ENCODE assay signal across 25 mouse cellular contexts in genomic region chr13:54800206-54800605, GRCm38 (mm10). TPM values are rescaled to one million over a fixed set of nuclear protein-coding genes. Genes with fewer than 3 reads are reported as not detected.
A peak's percentile ranks its signal among the peaks of the same experiment; 100 is the strongest.
DNase-seq lines count a peak whose midpoint lies in the region; ATAC-seq and TF ChIP-seq lines count a peak whose summit lies in the region.
"Had no signal": no experiment of that assay in that cellular context is flagged by ENCODE, and none has a peak within 500 bp of the region (broad histone marks: within the 10 kb centered on the region; RNA-seq: fewer than 3 reads in every experiment).

No protein-coding gene starts in this region.

- TF ChIP-seq CTCF in forebrain, postnatal 0 days (IDR thresholded peaks at IDR 0.05; ENCODE audit: low read depth), result no peak
- no peak for TF ChIP-seq CTCF in kidney, adult 2 months (conservative IDR thresholded peaks at IDR 0.05; ENCODE audit: insufficient read depth, insufficient read length, low read depth, low read length)

- WGBS in forebrain, embryonic 15.5 days, result 60% methylated on average over 4 of the region's 4 CpGs
- 45% methylated on average over 4 of the region's 4 CpGs for WGBS in forebrain, postnatal 0 days
- WGBS in kidney, adult 2 months, result 24% methylated on average over 4 of the region's 4 CpGs
- WGBS in kidney, embryonic 14.5 days, result 44% methylated on average over 4 of the region's 4 CpGs
- 78% methylated on average over 4 of the region's 4 CpGs for WGBS in midbrain, embryonic 11.5 days
- WGBS in midbrain, embryonic 14.5 days, result 83% methylated on average over 4 of the region's 4 CpGs

- 0 out of 2 replicates have a peak overlapping the region, but pooled peaks have one; percentile 19 for H3K4me2 ChIP-seq in forebrain, embryonic 15.5 days (replicated peaks)
- no peak overlapping the region for H3K4me2 ChIP-seq in forebrain, postnatal 0 days (ENCODE audit: low read depth)
- H3K4me2 ChIP-seq in kidney, embryonic 14.5 days (replicated peaks; ENCODE audit: low read depth, low read length), result no peak overlapping the region
- H3K4me2 ChIP-seq in midbrain, embryonic 11.5 days, result no peak overlapping the region
- H3K4me2 ChIP-seq in midbrain, embryonic 14.5 days (ENCODE audit: low read length), result no peak overlapping the region

- H3K36me3 ChIP-seq in forebrain, embryonic 15.5 days, result no peaks in the 10 kb centered on the region
- no peaks in the 10 kb centered on the region for H3K36me3 ChIP-seq in forebrain, postnatal 0 days (ENCODE audit: insufficient read depth)
- no peaks in the 10 kb centered on the region for H3K36me3 ChIP-seq in kidney, adult 2 months (ENCODE audit: control insufficient read depth, insufficient read depth, low read length)
- no peaks in the 10 kb centered on the region for H3K36me3 ChIP-seq in kidney, embryonic 14.5 days (ENCODE audit: control insufficient read depth, insufficient read depth, low read length)
- no peaks in the 10 kb centered on the region for H3K36me3 ChIP-seq in midbrain, embryonic 11.5 days (ENCODE audit: control insufficient read depth, insufficient read depth, low read length)
- H3K36me3 ChIP-seq in midbrain, embryonic 14.5 days (ENCODE audit: control insufficient read depth, insufficient read depth, low read length), result no peaks in the 10 kb centered on the region
- H3K36me3 ChIP-seq: forebrain, embryonic 10.5 days; heart, embryonic 15.5 days; midbrain, embryonic 10.5 days had no signal

- no peak overlapping the region for H3K9ac ChIP-seq in forebrain, embryonic 15.5 days (replicated peaks)
- no peak overlapping the region for H3K9ac ChIP-seq in forebrain, postnatal 0 days
- H3K9ac ChIP-seq in kidney, embryonic 14.5 days (ENCODE audit: low read depth, low read length), result no peak overlapping the region
- H3K9ac ChIP-seq in midbrain, embryonic 11.5 days (ENCODE audit: low read length), result no peak overlapping the region
- no peak overlapping the region for H3K9ac ChIP-seq in midbrain, embryonic 14.5 days (replicated peaks; ENCODE audit: low read length)
- H3K9ac ChIP-seq: heart, embryonic 15.5 days; hindbrain, embryonic 14.5 days had no signal

- TF ChIP-seq POLR2A in kidney, adult 2 months (IDR thresholded peaks at IDR 0.05; ENCODE audit: low read depth, low read length), result no peak

- no peak overlapping the region for H3K27ac ChIP-seq in forebrain, embryonic 15.5 days (replicated peaks)
- no peak overlapping the region for H3K27ac ChIP-seq in forebrain, postnatal 0 days (ENCODE audit: low read depth, low read length)
- H3K27ac ChIP-seq in kidney, adult 2 months (ENCODE audit: insufficient read depth, low read depth, low read length), result no peak overlapping the region
- no peak overlapping the region for H3K27ac ChIP-seq in kidney, embryonic 14.5 days (ENCODE audit: low read depth, low read length)
- no peak overlapping the region for H3K27ac ChIP-seq in midbrain, embryonic 11.5 days (ENCODE audit: low read depth, low read length)
- H3K27ac ChIP-seq in midbrain, embryonic 14.5 days (replicated peaks; ENCODE audit: low read depth, low read length), result no peak overlapping the region
- H3K27ac ChIP-seq: forebrain, embryonic 10.5 days; heart, embryonic 15.5 days; hindbrain, embryonic 14.5 days; midbrain, embryonic 10.5 days had no signal

- peaks cover 5% of the 10 kb centered on the region for H3K4me1 ChIP-seq in forebrain, embryonic 15.5 days
- H3K4me1 ChIP-seq in forebrain, postnatal 0 days (ENCODE audit: insufficient read depth), result no peaks in the 10 kb centered on the region
- no peaks in the 10 kb centered on the region for H3K4me1 ChIP-seq in kidney, adult 2 months (ENCODE audit: control insufficient read depth, insufficient read depth, low read length)
- H3K4me1 ChIP-seq in kidney, embryonic 14.5 days (ENCODE audit: control insufficient read depth, insufficient read depth, low read length), result no peaks in the 10 kb centered on the region
- H3K4me1 ChIP-seq in midbrain, embryonic 11.5 days (ENCODE audit: control insufficient read depth, insufficient read depth, low read length), result no peaks in the 10 kb centered on the region
- H3K4me1 ChIP-seq in midbrain, embryonic 14.5 days (ENCODE audit: control insufficient read depth, insufficient read depth, low read length), result no peaks in the 10 kb centered on the region
- H3K4me1 ChIP-seq: heart, embryonic 15.5 days had no signal

- no peak overlapping the region for H3K4me3 ChIP-seq in forebrain, embryonic 15.5 days
- no peak overlapping the region for H3K4me3 ChIP-seq in forebrain, postnatal 0 days (ENCODE audit: low read depth, low read length)
- no peak overlapping the region for H3K4me3 ChIP-seq in kidney, adult 2 months (ENCODE audit: insufficient read depth, low read depth, low read length)
- H3K4me3 ChIP-seq in kidney, embryonic 14.5 days (ENCODE audit: low read length), result no peak overlapping the region
- no peak overlapping the region for H3K4me3 ChIP-seq in midbrain, embryonic 11.5 days (ENCODE audit: low read depth, low read length)
- no peak overlapping the region for H3K4me3 ChIP-seq in midbrain, embryonic 14.5 days (replicated peaks; ENCODE audit: low read depth, low read length)
- H3K4me3 ChIP-seq: forebrain, embryonic 10.5 days; midbrain, embryonic 10.5 days had no signal

- no peaks in the 10 kb centered on the region for H3K9me3 ChIP-seq in forebrain, embryonic 15.5 days
- H3K9me3 ChIP-seq in forebrain, postnatal 0 days (ENCODE audit: low read length), result no peaks in the 10 kb centered on the region
- no peaks in the 10 kb centered on the region for H3K9me3 ChIP-seq in kidney, embryonic 14.5 days (ENCODE audit: control insufficient read depth, low read length)
- no peaks in the 10 kb centered on the region for H3K9me3 ChIP-seq in midbrain, embryonic 11.5 days (ENCODE audit: control insufficient read depth, low read length)
- no peaks in the 10 kb centered on the region for H3K9me3 ChIP-seq in midbrain, embryonic 14.5 days (ENCODE audit: control insufficient read depth, low read length)
- H3K9me3 ChIP-seq: forebrain, embryonic 10.5 days; heart, embryonic 15.5 days; midbrain, embryonic 10.5 days had no signal

- no peak for ATAC-seq in forebrain, embryonic 15.5 days (replicated peaks)
- ATAC-seq in forebrain, postnatal 0 days, result no peak
- ATAC-seq in kidney, embryonic 14.5 days (ENCODE audit: low FRiP score, low TSS enrichment), result no peak
- no peak for ATAC-seq in midbrain, embryonic 11.5 days (ENCODE audit: low FRiP score)
- ATAC-seq in midbrain, embryonic 14.5 days (ENCODE audit: low FRiP score, low TSS enrichment), result no peak
- ATAC-seq: activated CD4-positive, CD25-positive, alpha-beta regulatory T cell, adult 4 months had no signal

- H3K27me3 ChIP-seq in forebrain, embryonic 15.5 days, result 0 out of 2 replicates have a peak, but pooled peaks cover 6% of the 10 kb centered on the region
- no peaks in the 10 kb centered on the region for H3K27me3 ChIP-seq in forebrain, postnatal 0 days (ENCODE audit: insufficient read depth, low read length)
- H3K27me3 ChIP-seq in kidney, adult 2 months (replicated peaks; ENCODE audit: control insufficient read depth, insufficient read depth, low read length), result no peaks in the 10 kb centered on the region
- H3K27me3 ChIP-seq in kidney, embryonic 14.5 days (ENCODE audit: control insufficient read depth, insufficient read depth, low read length), result peaks cover 4% of the 10 kb centered on the region; the same call in 1 of the 2 replicates
- H3K27me3 ChIP-seq in midbrain, embryonic 11.5 days (ENCODE audit: control insufficient read depth, insufficient read depth, low read length), result no peaks in the 10 kb centered on the region; the same call in 1 of the 2 replicates
- H3K27me3 ChIP-seq in midbrain, embryonic 14.5 days (ENCODE audit: control insufficient read depth, insufficient read depth, low read length), result peaks cover 2% of the 10 kb centered on the region; the same call in 1 of the 2 replicates

- DNase-seq in adrenal gland, adult (ENCODE audit: inconsistent age in 2 of 2, low spot score in 1 of 2), result peak; percentile 28 to 67
- no peak for DNase-seq in adrenal gland, postnatal 25 days
- no peak for DNase-seq in forebrain, postnatal 0 days
- peak; percentile 29 for DNase-seq in kidney, adult 2 months
- DNase-seq in midbrain, embryonic 11.5 days (ENCODE audit: low spot score, missing footprints), result peak; percentile 72
- no peak for DNase-seq in midbrain, embryonic 14.5 days

RNA-seq across cellular contexts. Expression of gene Tspan17, which starts 11.0 kb away (rescaled TPM):
- 30.1 and 39.5 TPM in 2 replicates for total RNA-seq in adrenal gland, postnatal 25 days (2021)
- polyA plus RNA-seq in forebrain, embryonic 15.5 days (2015; fragmentation: Nextera tagmentation; extraction: Ambion mirVana), result 20.5 and 22.9 TPM in 2 replicates
- 26.5 and 28.3 TPM in 2 replicates for total RNA-seq in forebrain, postnatal 0 days (2014; rRNA removed)
- 44.2 and 61.1 TPM in 2 replicates for polyA plus RNA-seq in forebrain, postnatal 0 days (2015; fragmentation: Nextera tagmentation; extraction: Ambion mirVana)
- polyA plus RNA-seq in kidney, adult 2 months (2012; rRNA removed), result 10.0 and 12.6 TPM in 2 replicates
- polyA plus RNA-seq in kidney, embryonic 14.5 days (2014; fragmentation: Nextera tagmentation; extraction: Ambion mirVana), result 5.2 and 6.4 TPM in 2 replicates
- polyA plus RNA-seq in midbrain, embryonic 11.5 days (2014; fragmentation: Nextera tagmentation; extraction: Ambion mirVana), result 13.3 and 15.9 TPM in 2 replicates
- 25.5 and 40.2 TPM in 2 replicates for polyA plus RNA-seq in midbrain, embryonic 14.5 days (2014; fragmentation: Nextera tagmentation; extraction: Ambion mirVana)

RNA-seq across cellular contexts. Expression of gene Eif4e1b, which starts 16.4 kb away (rescaled TPM):
- total RNA-seq in adrenal gland, postnatal 25 days (2021), result not detected in 2 replicates
- polyA plus RNA-seq in forebrain, embryonic 15.5 days (2015; fragmentation: Nextera tagmentation; extraction: Ambion mirVana), result not detected in 2 replicates
- not detected in 2 replicates for total RNA-seq in forebrain, postnatal 0 days (2014; rRNA removed)
- polyA plus RNA-seq in forebrain, postnatal 0 days (2015; fragmentation: Nextera tagmentation; extraction: Ambion mirVana), result not detected in 2 replicates
- not detected in 2 replicates for polyA plus RNA-seq in kidney, adult 2 months (2012; rRNA removed)
- not detected in 2 replicates for polyA plus RNA-seq in kidney, embryonic 14.5 days (2014; fragmentation: Nextera tagmentation; extraction: Ambion mirVana)
- polyA plus RNA-seq in midbrain, embryonic 11.5 days (2014; fragmentation: Nextera tagmentation; extraction: Ambion mirVana), result not detected in 2 replicates
- polyA plus RNA-seq in midbrain, embryonic 14.5 days (2014; fragmentation: Nextera tagmentation; extraction: Ambion mirVana), result not detected in 2 replicates
- total RNA-seq: granulocyte monocyte progenitor cell, adult 5-6 weeks; heart, postnatal 4 days; layer of hippocampus, postnatal 25 days; liver, adult 2 months; neutrophil, adult 5-6 weeks had no signal
- polyA plus RNA-seq: activated CD4-positive, CD25-positive, alpha-beta regulatory T cell, adult 4 months; cerebellum, adult 2 months; forebrain, embryonic 10.5 days; heart, embryonic 15.5 days; hindbrain, embryonic 14.5 days; inflammation-experienced regulatory T-cells, adult 6 months; limb, embryonic 11.5 days; liver, adult 2 months; liver, embryonic 16.5 days; lung, postnatal 0 days; midbrain, embryonic 10.5 days; small intestine, adult 2 months; stomach, embryonic 16.5 days had no signal

RNA-seq across cellular contexts. Expression of gene Sncb, which starts 33.8 kb away (rescaled TPM):
- 0.91 and 1.6 TPM in 2 replicates for total RNA-seq in adrenal gland, postnatal 25 days (2021)
- polyA plus RNA-seq in forebrain, embryonic 15.5 days (2015; fragmentation: Nextera tagmentation; extraction: Ambion mirVana), result 23.3 and 25.0 TPM in 2 replicates
- total RNA-seq in forebrain, postnatal 0 days (2014; rRNA removed), result 32.7 and 38.1 TPM in 2 replicates
- polyA plus RNA-seq in forebrain, postnatal 0 days (2015; fragmentation: Nextera tagmentation; extraction: Ambion mirVana), result 122 and 137 TPM in 2 replicates
- 0.15 and 0.41 TPM in 2 replicates for polyA plus RNA-seq in kidney, adult 2 months (2012; rRNA removed)
- polyA plus RNA-seq in kidney, embryonic 14.5 days (2014; fragmentation: Nextera tagmentation; extraction: Ambion mirVana), result not detected in 2 replicates
- polyA plus RNA-seq in midbrain, embryonic 11.5 days (2014; fragmentation: Nextera tagmentation; extraction: Ambion mirVana), result 1.3 TPM in 2 replicates
- 37.5 and 53.7 TPM in 2 replicates for polyA plus RNA-seq in midbrain, embryonic 14.5 days (2014; fragmentation: Nextera tagmentation; extraction: Ambion mirVana)
- total RNA-seq: granulocyte monocyte progenitor cell, adult 5-6 weeks; heart, postnatal 4 days; liver, adult 2 months; neutrophil, adult 5-6 weeks had no signal
- polyA plus RNA-seq: heart, embryonic 15.5 days; limb, embryonic 11.5 days; liver, adult 2 months; liver, embryonic 16.5 days; lung, postnatal 0 days had no signal

RNA-seq across cellular contexts. Expression of gene Gprin1, which starts 50.5 kb away (rescaled TPM):
- total RNA-seq in adrenal gland, postnatal 25 days (2021), result 3.9 and 4.1 TPM in 2 replicates
- 15.6 and 22.5 TPM in 2 replicates for polyA plus RNA-seq in forebrain, embryonic 15.5 days (2015; fragmentation: Nextera tagmentation; extraction: Ambion mirVana)
- 213 and 219 TPM in 2 replicates for total RNA-seq in forebrain, postnatal 0 days (2014; rRNA removed)
- 37.1 and 39.0 TPM in 2 replicates for polyA plus RNA-seq in forebrain, postnatal 0 days (2015; fragmentation: Nextera tagmentation; extraction: Ambion mirVana)
- polyA plus RNA-seq in kidney, adult 2 months (2012; rRNA removed), result 0.03 and 0.04 TPM in 2 replicates
- polyA plus RNA-seq in kidney, embryonic 14.5 days (2014; fragmentation: Nextera tagmentation; extraction: Ambion mirVana), result 0.31 and 0.41 TPM in 2 replicates
- polyA plus RNA-seq in midbrain, embryonic 11.5 days (2014; fragmentation: Nextera tagmentation; extraction: Ambion mirVana), result 9.8 and 10.8 TPM in 2 replicates
- polyA plus RNA-seq in midbrain, embryonic 14.5 days (2014; fragmentation: Nextera tagmentation; extraction: Ambion mirVana), result 19.1 and 29.4 TPM in 2 replicates
- total RNA-seq: granulocyte monocyte progenitor cell, adult 5-6 weeks; liver, adult 2 months; neutrophil, adult 5-6 weeks had no signal
- polyA plus RNA-seq: activated CD4-positive, CD25-positive, alpha-beta regulatory T cell, adult 4 months; inflammation-experienced regulatory T-cells, adult 6 months; liver, adult 2 months; liver, embryonic 16.5 days; lung, postnatal 0 days had no signal

Comparison
In these comparisons a context has a peak if more than half of its experiments do, and no peak if none do; other contexts are left out.
1. DNase-seq: peak in adrenal gland, adult (2 of 2), kidney, adult 2 months (single experiment) and midbrain, embryonic 11.5 days (single experiment); none in adrenal gland, postnatal 25 days (single experiment), forebrain, postnatal 0 days (single experiment) and midbrain, embryonic 14.5 days (single experiment).
2. RNA of gene Sncb, which starts 33.8 kb away (polyA plus RNA-seq): 122 to 137 TPM in forebrain, postnatal 0 days, 37.5 to 53.7 TPM in midbrain, embryonic 14.5 days and 23.3 to 25.0 TPM in forebrain, embryonic 15.5 days; 1.3 TPM in midbrain, embryonic 11.5 days, 0.15 to 0.41 TPM in kidney, adult 2 months and not detected in kidney, embryonic 14.5 days; every median in the first group is over 10 times any median in the second.